Mouse (Mus musculus): ENCODE measurements around the gene Abhd8. TPM values are rescaled to one million over a fixed set of nuclear protein-coding genes. Genes with fewer than 3 reads are reported as not detected.

Gene Abhd8
- total RNA-seq (2014; rRNA removed) (289 and 323 TPM in 2 replicates), polyA plus RNA-seq (2015; fragmentation: Nextera tagmentation; extraction: Ambion mirVana) (205 and 213 TPM in 2 replicates)

DNA sequence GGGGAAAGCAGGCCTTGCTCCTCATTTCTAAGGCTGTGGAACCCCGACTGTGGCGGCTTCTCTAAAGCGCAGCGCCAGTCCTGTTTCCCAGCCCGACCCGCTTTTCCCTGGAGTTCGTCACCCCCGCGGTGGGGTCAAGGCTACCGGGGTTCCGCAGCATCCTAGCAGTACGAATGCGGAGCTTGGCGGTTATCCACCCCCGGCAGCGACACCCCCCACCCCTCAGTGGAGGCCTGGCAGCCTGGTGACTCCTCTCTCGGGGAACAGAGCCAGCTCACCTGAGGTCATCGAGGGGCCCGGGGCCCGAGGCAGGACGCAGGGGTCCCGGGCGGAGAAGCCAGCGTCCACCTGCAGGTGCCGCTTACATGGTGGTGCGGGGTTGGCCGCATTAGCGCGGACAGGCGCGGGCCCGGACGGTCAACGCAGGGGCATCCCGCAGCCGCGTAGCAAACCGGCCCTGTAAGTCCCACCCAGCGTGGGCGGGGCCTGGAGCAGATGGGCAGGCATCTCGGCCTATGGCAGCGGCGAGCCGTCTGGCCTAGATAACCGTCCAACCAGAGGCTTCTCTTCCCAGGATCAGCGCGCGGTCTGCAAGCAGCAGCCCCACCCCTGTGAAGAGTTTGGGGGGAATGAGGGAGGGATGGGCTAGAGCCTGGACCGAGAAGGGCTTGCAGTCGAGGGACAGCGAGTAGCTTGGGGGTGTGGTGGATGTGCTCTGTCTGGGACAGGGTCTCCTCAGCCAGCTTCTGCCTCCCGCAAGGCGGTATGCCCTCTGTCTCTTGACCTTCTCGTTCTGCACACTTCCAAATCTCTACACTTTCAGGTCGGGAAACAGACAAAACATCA lies at the start of gene Abhd8:
Abhd8 (minus strand) TSS at position 468 of the 846 bp plus-strand sequence.
- TF ChIP-seq CTCF (IDR thresholded peaks at IDR 0.05): peak; percentile 6; the same call in 1 of the 2 replicates
- under 1% methylated on average over 55 of the region's 55 CpGs for WGBS
- Histone ChIP-seq H3K9me3 (ENCODE audit: low read length) (no peaks in the 10 kb centered on the region), H3K27me3 (ENCODE audit: insufficient read depth, low read length) (no peaks in the 10 kb centered on the region), H3K36me3 (ENCODE audit: insufficient read depth, low read length) (peaks cover 19% of the 10 kb centered on the region), H3K4me3 (ENCODE audit: low read depth, low read length) (peak within 1 kb of the TSS; percentile 94), H3K4me2 (ENCODE audit: low read depth, low read length, poor library complexity, severe bottlenecking) (peak within 1 kb of the TSS; percentile 86), H3K27ac (ENCODE audit: low read depth, low read length) (peak within 1 kb of the TSS; percentile 82), H3K4me1 (ENCODE audit: insufficient read depth, low read length) (peaks cover 5% of the 10 kb centered on the region; the same call in 1 of the 2 replicates), H3K9ac (replicated peaks; ENCODE audit: low read length, poor library complexity, severe bottlenecking) (peak within 1 kb of the TSS; percentile 93)
- DNase-seq (ENCODE audit: low spot score): peak; percentile 98
- ATAC-seq (ENCODE audit: low FRiP score): peak; percentile 80

DNA sequence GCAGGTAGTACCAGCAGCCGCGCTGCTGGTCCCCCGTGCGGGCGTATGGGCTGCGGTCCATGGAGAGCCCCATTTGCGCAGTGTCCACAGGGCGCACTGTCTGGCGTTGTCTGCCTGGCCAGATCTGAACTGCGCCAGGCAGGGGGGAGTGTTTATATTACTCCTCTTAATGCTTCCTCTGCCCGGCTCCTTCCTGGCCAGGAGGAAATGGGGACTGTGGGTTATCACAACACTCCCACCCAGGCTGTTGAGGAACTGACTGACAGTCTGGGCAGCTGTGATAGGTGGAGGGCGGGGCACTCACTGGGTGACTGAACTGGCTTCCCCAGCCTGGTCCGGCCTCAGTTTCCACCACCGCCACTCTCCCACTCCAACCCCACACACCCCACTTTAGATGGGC lies 48.2 kb upstream of the Abhd8 start, which contains the start of gene Plvap:
Plvap (minus strand) TSS at position 109 of the 400 bp plus-strand sequence.
- Histone ChIP-seq H3K9ac (replicated peaks; ENCODE audit: low read length, poor library complexity, severe bottlenecking) (no peak within 1 kb of the TSS), H3K36me3 (ENCODE audit: insufficient read depth, low read length) (no peaks in the 10 kb centered on the region), H3K4me2 (ENCODE audit: low read depth, low read length, poor library complexity, severe bottlenecking) (no peak within 1 kb of the TSS), H3K9me3 (ENCODE audit: low read length) (no peaks in the 10 kb centered on the region), H3K4me1 (ENCODE audit: insufficient read depth, low read length) (no peaks in the 10 kb centered on the region), H3K4me3 (ENCODE audit: low read depth, low read length) (no peak within 1 kb of the TSS), H3K27ac (ENCODE audit: low read depth, low read length) (no peak within 1 kb of the TSS), H3K27me3 (ENCODE audit: insufficient read depth, low read length) (peaks cover 26% of the 10 kb centered on the region)
- no peak for TF ChIP-seq CTCF (IDR thresholded peaks at IDR 0.05)
- WGBS: 70% methylated on average over 14 of the region's 14 CpGs
- ATAC-seq (ENCODE audit: low FRiP score) (no peak), DNase-seq (ENCODE audit: low spot score) (no peak)

DNA sequence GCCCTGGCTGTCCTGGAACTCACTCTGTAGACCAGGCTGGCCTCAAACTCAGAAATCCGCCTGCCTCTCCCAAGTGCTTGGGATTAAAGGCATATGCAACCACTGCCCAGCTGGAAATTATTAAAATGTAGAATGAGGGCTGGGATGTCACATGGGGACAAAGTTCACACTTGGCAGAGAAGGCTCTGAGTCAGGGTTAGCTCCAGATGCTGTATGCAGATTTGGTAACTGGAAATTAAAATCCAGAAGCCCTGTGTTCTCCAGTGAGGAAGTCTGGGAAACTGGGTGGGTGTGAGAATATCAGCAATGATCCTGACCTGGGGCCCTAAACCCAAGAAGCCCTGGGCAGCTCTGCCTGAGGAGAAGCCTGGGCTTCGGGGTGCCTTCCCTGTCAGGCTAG lies 45.9 kb upstream of the Abhd8 start:
- Histone ChIP-seq H3K36me3 (ENCODE audit: insufficient read depth, low read length) (no peaks in the 10 kb centered on the region), H3K4me1 (ENCODE audit: insufficient read depth, low read length) (no peaks in the 10 kb centered on the region), H3K4me3 (ENCODE audit: low read depth, low read length) (no peak overlapping the region), H3K9ac (replicated peaks; ENCODE audit: low read length, poor library complexity, severe bottlenecking) (no peak overlapping the region), H3K27ac (ENCODE audit: low read depth, low read length) (no peak overlapping the region), H3K4me2 (ENCODE audit: low read depth, low read length, poor library complexity, severe bottlenecking) (no peak overlapping the region), H3K27me3 (ENCODE audit: insufficient read depth, low read length) (peaks cover 41% of the 10 kb centered on the region), H3K9me3 (ENCODE audit: low read length) (no peaks in the 10 kb centered on the region)
- WGBS: 64% methylated on average over 2 of the region's 2 CpGs
- DNase-seq (ENCODE audit: low spot score) (no peak), ATAC-seq (ENCODE audit: low FRiP score) (no peak)
- no peak for TF ChIP-seq CTCF (IDR thresholded peaks at IDR 0.05)

DNA sequence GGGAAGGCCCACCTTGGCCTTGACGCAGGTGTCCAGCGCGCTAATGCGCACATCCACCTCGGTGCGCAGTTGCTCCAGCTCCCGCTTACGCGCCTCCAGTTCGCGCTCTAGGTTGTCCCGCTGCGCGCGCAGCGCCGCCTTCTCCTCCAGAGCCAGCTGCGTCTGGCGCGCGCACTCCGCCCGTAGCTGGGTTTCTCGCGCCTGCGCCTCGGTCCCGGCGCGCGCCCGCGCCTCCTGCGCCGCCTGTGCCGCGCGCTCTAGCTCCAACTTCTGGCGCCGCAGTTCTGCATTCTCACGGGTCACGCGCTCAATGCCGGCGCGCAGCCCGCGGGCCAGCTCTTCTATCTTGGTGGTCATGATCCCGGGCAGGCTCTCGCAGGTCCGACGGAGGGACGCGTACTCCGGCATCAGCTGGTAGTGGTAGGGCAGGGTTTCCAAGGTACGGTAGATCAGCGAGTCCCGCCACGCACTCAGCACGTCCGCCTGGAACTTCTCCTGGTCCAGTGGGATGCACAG lies 44.2 kb upstream of the Abhd8 start:
- no peak for TF ChIP-seq CTCF (IDR thresholded peaks at IDR 0.05)
- H3K4me2 ChIP-seq (ENCODE audit: low read depth, low read length, poor library complexity, severe bottlenecking): peak overlapping the region; percentile 57
- under 1% methylated on average over 61 of the region's 61 CpGs for WGBS
- H3K36me3 ChIP-seq (ENCODE audit: insufficient read depth, low read length): no peaks in the 10 kb centered on the region
- H3K4me1 ChIP-seq (ENCODE audit: insufficient read depth, low read length): no peaks in the 10 kb centered on the region
- DNase-seq (ENCODE audit: low spot score) (peak; percentile 90), ATAC-seq (ENCODE audit: low FRiP score) (peak; percentile 79)
- H3K9ac ChIP-seq (replicated peaks; ENCODE audit: low read length, poor library complexity, severe bottlenecking): peak overlapping the region; percentile 33
- H3K27ac ChIP-seq (ENCODE audit: low read depth, low read length): no peak overlapping the region
- no peaks in the 10 kb centered on the region for H3K9me3 ChIP-seq (ENCODE audit: low read length)
- peak overlapping the region; percentile 37 for H3K4me3 ChIP-seq (ENCODE audit: low read depth, low read length)
- peaks cover 41% of the 10 kb centered on the region for H3K27me3 ChIP-seq (ENCODE audit: insufficient read depth, low read length)

DNA sequence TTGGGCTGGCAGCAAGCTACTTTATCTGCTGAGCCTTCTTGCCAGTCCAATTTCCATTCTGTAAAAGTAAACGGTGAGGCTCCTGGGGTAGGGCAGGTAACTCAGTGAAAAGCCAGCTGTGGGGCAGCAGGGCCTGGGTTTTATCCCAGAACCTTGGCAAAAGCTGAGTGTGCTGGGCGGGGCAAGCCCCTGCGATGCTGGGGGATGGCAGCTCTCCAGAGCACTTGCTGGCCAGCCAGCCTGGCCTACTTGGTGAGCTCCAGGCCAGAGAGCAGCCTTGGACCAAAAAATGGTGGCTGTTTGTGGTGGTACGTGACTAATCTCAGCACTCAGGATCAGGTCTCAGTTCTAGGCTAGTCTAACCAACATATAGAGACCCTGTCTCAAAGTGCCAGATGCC lies 42.5 kb upstream of the Abhd8 start:
- Histone ChIP-seq H3K4me3 (ENCODE audit: low read depth, low read length) (no peak overlapping the region), H3K4me1 (ENCODE audit: insufficient read depth, low read length) (no peaks in the 10 kb centered on the region), H3K9ac (replicated peaks; ENCODE audit: low read length, poor library complexity, severe bottlenecking) (no peak overlapping the region), H3K4me2 (ENCODE audit: low read depth, low read length, poor library complexity, severe bottlenecking) (no peak overlapping the region), H3K36me3 (ENCODE audit: insufficient read depth, low read length) (no peaks in the 10 kb centered on the region), H3K27ac (ENCODE audit: low read depth, low read length) (no peak overlapping the region), H3K9me3 (ENCODE audit: low read length) (no peaks in the 10 kb centered on the region), H3K27me3 (ENCODE audit: insufficient read depth, low read length) (peaks cover 34% of the 10 kb centered on the region)
- TF ChIP-seq CTCF (IDR thresholded peaks at IDR 0.05): no peak
- 75% methylated on average over 4 of the region's 4 CpGs for WGBS
- ATAC-seq (ENCODE audit: low FRiP score) (no peak), DNase-seq (ENCODE audit: low spot score) (no peak)

DNA sequence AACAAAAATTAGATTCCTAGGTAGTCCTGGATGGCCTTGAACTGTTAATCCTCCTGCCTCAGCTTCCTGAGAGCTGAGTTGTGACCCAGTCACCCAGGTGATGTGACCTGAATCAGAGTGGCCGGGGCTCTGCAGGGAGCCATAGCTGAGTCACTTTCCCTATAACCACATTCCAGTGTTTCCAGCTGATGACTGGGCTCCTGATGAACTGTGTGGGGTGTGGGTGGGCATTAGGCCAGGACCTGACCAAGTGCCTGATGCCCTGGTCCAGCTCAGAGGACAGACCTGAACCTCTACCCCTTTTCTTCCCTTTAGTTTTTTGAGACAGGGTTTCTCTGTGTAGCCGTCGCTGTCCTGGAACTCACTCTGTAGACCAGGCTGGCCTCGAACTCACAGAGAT lies 41.9 kb upstream of the Abhd8 start:
- H3K9ac ChIP-seq (replicated peaks; ENCODE audit: low read length, poor library complexity, severe bottlenecking): no peak overlapping the region
- H3K4me1 ChIP-seq (ENCODE audit: insufficient read depth, low read length): no peaks in the 10 kb centered on the region
- H3K4me3 ChIP-seq (ENCODE audit: low read depth, low read length): no peak overlapping the region
- no peak for ATAC-seq (ENCODE audit: low FRiP score)
- H3K4me2 ChIP-seq (ENCODE audit: low read depth, low read length, poor library complexity, severe bottlenecking): no peak overlapping the region
- H3K36me3 ChIP-seq (ENCODE audit: insufficient read depth, low read length): no peaks in the 10 kb centered on the region
- DNase-seq (ENCODE audit: low spot score): no peak
- peaks cover 34% of the 10 kb centered on the region for H3K27me3 ChIP-seq (ENCODE audit: insufficient read depth, low read length)
- H3K27ac ChIP-seq (ENCODE audit: low read depth, low read length): no peak overlapping the region
- 94% methylated on average over 4 of the region's 4 CpGs for WGBS
- no peaks in the 10 kb centered on the region for H3K9me3 ChIP-seq (ENCODE audit: low read length)
- TF ChIP-seq CTCF (IDR thresholded peaks at IDR 0.05): no peak

All from midbrain, postnatal 0 days (tissue).